Mouse (Mus musculus) embryonic facial prominence, embryonic 15.5 days (tissue): ENCODE data around the gene Oxsm. TPM values are rescaled to one million over a fixed set of nuclear protein-coding genes. Genes with fewer than 3 reads are reported as not detected.

Source experiments
- ATAC-seq: fragments of 200-750 bp; cut with Nextera tagmentation; 2 replicates; pipeline ENCODE4 v1.8.0; 2017; ENCODE audit warnings: low read depth, moderate TSS enrichment; ENCODE audit not compliant: insufficient number of reproducible peaks, low FRiP score, low TSS enrichment
- H3K27ac ChIP-seq: fragments of 300-500 bp; sonication (generic); replicated peaks from 2 replicates; pipeline ENCODE4 v1.5.1; 2015; ENCODE audit warnings: mild to moderate bottlenecking, inconsistent platforms
- H3K27me3 ChIP-seq: fragments of 300-500 bp; sonication (generic); 2 replicates; pipeline ENCODE4 v1.6.1; 2015; ENCODE audit warnings: inconsistent platforms
- H3K36me3 ChIP-seq: fragments of 300-500 bp; sonication (generic); 2 replicates; pipeline ENCODE4 v1.6.1; 2015; ENCODE audit warnings: mild to moderate bottlenecking, inconsistent platforms
- H3K4me1 ChIP-seq: fragments of 300-500 bp; sonication (generic); 2 replicates; pipeline ENCODE4 v1.6.1; 2015; ENCODE audit warnings: inconsistent platforms
- H3K4me2 ChIP-seq: fragments of 300-500 bp; sonication (generic); replicated peaks from 2 replicates; pipeline ENCODE4 v1.6.1; 2015; ENCODE audit warnings: mild to moderate bottlenecking, inconsistent platforms
- H3K4me3 ChIP-seq: fragments of 300-500 bp; sonication (generic); replicated peaks from 2 replicates; pipeline ENCODE4 v1.5.1; 2015; ENCODE audit warnings: mild to moderate bottlenecking, inconsistent platforms
- H3K9ac ChIP-seq: fragments of 300-500 bp; sonication (generic); 2 replicates; pipeline ENCODE4 v1.6.1; 2015; ENCODE audit warnings: inconsistent platforms
- H3K9me3 ChIP-seq: fragments of 300-500 bp; sonication (generic); replicated peaks from 2 replicates; pipeline ENCODE4 v1.6.1; 2016; ENCODE audit warnings: inconsistent platforms
- WGBS: fragments of 180-500 bp; shearing (Covaris S2); methylation state at CpG from one replicate; pipeline ENCODE4 v1.1.7; 2015; 5-methylcytosine and 5-hydroxymethylcytosine counted together
- polyA plus RNA-seq: library from polyadenylated mRNA; unstranded; fragments of >200 nt; fragmentation: Nextera tagmentation; extraction: Ambion mirVana; gene quantifications from 2 replicates; pipeline ENCODE4 v1.2.1, GENCODE M21; 2015

The Oxsm gene
- polyA plus RNA-seq, 1 experiment from 2014 or later, result 2.5 TPM

DNA sequence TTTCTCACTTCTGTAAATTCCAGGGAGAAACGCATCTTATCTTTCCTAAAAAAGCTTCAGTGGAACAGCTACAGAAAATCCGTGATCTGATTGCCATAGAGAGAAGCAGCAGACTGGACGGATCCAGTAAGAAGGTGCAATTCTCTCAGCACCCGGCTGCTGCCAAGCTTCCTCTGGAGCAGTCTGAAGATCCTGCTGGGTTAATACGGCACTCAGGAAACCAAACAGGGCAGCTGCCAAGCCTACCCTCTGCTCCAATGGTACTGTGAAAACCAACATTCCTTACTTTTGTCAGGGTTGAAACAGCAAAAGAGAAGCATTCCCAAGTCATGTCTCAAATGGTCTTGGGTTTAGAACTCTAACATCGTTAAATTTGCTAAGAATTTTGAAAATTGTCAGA lies 10.9 kb upstream of the Oxsm start:
- H3K4me3 ChIP-seq, result no peak overlapping the region
- H3K4me1 ChIP-seq, result no peaks in the 10 kb centered on the region
- H3K27me3 ChIP-seq, result no peaks in the 10 kb centered on the region
- WGBS, result 82% methylated on average over 6 of the region's 6 CpGs
- no peak overlapping the region for H3K27ac ChIP-seq
- peaks cover 27% of the 10 kb centered on the region for H3K36me3 ChIP-seq
- ATAC-seq, result no peak
- H3K9me3 ChIP-seq, result no peaks in the 10 kb centered on the region
- no peak overlapping the region for H3K9ac ChIP-seq
- no peak overlapping the region for H3K4me2 ChIP-seq

DNA sequence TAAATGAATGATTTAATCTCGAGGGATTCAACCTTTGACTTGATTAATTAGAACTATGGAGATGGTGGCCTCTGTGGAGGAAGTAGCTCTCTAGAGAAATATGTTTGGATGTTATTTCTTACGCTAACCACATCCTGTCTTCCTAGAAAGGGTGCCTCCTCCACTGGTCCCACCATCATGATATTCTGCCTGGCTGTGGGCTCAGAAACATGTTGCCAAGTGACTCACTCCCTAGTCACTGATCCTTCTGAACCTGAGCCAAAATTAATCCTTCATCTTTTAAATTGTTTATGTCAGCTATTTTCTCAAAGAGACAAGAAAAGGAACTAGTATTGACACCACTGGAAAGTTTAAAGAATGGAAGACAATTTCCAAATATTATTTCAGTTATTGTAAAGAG lies 6.6 kb upstream of the Oxsm start:
- Histone ChIP-seq H3K4me1 (no peaks in the 10 kb centered on the region), H3K36me3 (peaks cover 33% of the 10 kb centered on the region), H3K4me2 (no peak overlapping the region), H3K27me3 (no peaks in the 10 kb centered on the region), H3K9ac (no peak overlapping the region), H3K27ac (no peak overlapping the region), H3K9me3 (no peaks in the 10 kb centered on the region), H3K4me3 (no peak overlapping the region)
- WGBS, result 81% methylated on average over 2 of the region's 2 CpGs
- ATAC-seq, result no peak

DNA sequence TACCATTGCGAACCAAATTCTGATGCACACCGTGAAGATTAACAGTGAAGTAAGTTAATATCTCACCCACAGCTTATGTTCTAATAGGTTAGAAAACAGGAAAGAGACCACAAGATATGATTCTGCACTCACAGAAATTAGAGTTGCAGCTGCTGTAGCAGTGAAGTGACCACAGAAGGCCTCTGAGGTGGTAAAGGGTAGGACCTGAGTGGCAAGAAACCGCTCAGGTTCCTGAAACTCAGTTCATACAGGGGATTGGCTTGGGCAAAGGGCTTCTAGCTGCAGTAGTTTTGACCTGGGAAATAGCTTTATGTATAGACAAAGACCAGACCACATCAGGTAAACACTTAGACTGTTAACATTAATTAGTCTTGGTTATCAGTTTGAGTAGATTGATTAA lies 6.1 kb upstream of the Oxsm start:
- no peak overlapping the region for H3K4me2 ChIP-seq
- ATAC-seq, result no peak
- WGBS, result 92% methylated on average over 3 of the region's 3 CpGs
- no peak overlapping the region for H3K27ac ChIP-seq
- H3K4me1 ChIP-seq, result no peaks in the 10 kb centered on the region
- H3K27me3 ChIP-seq, result no peaks in the 10 kb centered on the region
- no peak overlapping the region for H3K9ac ChIP-seq
- H3K36me3 ChIP-seq, result peaks cover 32% of the 10 kb centered on the region
- H3K4me3 ChIP-seq, result no peak overlapping the region
- H3K9me3 ChIP-seq, result no peaks in the 10 kb centered on the region

DNA sequence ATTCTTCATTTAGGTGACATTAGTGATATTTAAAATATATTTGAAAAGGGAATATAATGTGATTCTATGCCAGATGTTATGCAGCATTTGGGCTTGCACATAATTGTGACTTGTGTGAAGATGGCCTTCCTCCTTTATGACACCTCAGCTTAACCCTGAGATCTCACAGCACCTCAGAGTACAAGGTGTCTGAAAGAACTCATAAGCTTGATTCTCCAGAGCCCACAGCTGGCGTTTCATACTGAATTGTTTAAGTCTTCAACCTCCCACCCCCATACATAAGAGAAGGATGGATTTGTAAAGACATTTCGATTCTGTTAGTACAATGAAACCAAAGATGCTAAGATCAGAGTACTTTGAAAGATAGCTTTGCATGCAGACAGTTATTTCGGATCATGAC lies 491 bp upstream of the Oxsm start:
- Histone ChIP-seq H3K9me3 (no peaks in the 10 kb centered on the region), H3K27ac (peak overlapping the region; percentile 87; the same call in 1 of the 2 replicates), H3K27me3 (no peaks in the 10 kb centered on the region), H3K4me3 (peak overlapping the region; percentile 81), H3K9ac (peak overlapping the region; percentile 87), H3K36me3 (peaks cover 9% of the 10 kb centered on the region), H3K4me2 (peak overlapping the region; percentile 69), H3K4me1 (peaks cover 12% of the 10 kb centered on the region)
- WGBS, result 63% methylated on average over 3 of the region's 3 CpGs
- ATAC-seq, result no peak

DNA sequence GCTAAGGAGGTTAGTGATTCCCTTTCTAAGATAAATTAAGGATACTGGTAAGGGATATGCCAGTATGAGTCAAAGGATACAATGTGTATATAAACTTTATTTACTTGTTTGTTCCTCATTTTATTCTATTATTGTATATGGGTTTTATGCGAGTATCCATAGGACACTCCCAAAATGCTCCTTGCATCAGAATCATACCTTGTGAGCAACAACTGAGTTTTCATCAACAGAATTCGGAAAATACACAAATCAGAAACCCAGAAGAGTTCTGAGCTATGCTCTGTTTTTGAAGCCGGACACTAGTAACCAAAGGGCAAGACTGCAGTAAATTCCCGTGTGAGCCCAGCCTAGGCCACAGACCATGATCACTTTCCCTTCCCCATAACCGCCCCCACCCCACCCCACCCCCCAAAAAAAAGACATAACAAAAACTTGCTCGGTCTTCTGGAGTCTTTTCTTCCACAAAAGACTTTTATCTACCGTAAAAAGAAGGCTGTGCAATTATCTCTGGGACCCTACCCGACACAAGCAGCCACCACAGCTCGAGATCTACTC lies 928 bp downstream of the Oxsm start:
- no peaks in the 10 kb centered on the region for H3K9me3 ChIP-seq
- H3K4me1 ChIP-seq, result peaks cover 15% of the 10 kb centered on the region
- WGBS, result 14% methylated on average over 9 of the region's 9 CpGs
- no peak overlapping the region for H3K27ac ChIP-seq
- H3K36me3 ChIP-seq, result no peaks in the 10 kb centered on the region
- no peak for ATAC-seq
- H3K4me2 ChIP-seq, result peak overlapping the region; percentile 69
- peak overlapping the region; percentile 81 for H3K4me3 ChIP-seq
- H3K27me3 ChIP-seq, result no peaks in the 10 kb centered on the region
- peak overlapping the region; percentile 87 for H3K9ac ChIP-seq

DNA sequence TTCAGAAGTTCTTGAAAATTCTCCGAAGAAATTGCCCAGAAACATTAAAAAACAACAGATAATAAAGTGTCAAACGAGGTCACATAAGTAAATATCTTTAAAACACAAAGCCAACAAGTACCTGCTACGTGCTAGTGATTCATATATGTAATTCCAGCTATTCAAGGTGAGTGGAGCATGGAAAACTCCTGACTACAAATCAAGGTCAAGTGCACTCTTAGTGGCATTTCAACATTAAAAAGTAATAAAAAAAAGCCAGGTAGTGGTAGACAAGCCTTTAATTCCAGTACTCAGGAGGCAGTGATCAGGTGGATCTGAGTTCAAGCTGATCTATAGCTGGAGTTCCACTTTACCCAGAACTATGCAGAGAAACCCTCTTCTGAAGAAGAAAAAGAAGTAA lies 1.5 kb downstream of the Oxsm start:
- WGBS, result 81% methylated on average over 3 of the region's 3 CpGs
- Histone ChIP-seq H3K9me3 (no peaks in the 10 kb centered on the region), H3K36me3 (no peaks in the 10 kb centered on the region), H3K4me2 (peak overlapping the region; percentile 69), H3K27ac (no peak overlapping the region), H3K9ac (no peak overlapping the region), H3K27me3 (no peaks in the 10 kb centered on the region), H3K4me3 (peak overlapping the region; percentile 81; the same call in 1 of the 2 replicates), H3K4me1 (peaks cover 17% of the 10 kb centered on the region)
- no peak for ATAC-seq

DNA sequence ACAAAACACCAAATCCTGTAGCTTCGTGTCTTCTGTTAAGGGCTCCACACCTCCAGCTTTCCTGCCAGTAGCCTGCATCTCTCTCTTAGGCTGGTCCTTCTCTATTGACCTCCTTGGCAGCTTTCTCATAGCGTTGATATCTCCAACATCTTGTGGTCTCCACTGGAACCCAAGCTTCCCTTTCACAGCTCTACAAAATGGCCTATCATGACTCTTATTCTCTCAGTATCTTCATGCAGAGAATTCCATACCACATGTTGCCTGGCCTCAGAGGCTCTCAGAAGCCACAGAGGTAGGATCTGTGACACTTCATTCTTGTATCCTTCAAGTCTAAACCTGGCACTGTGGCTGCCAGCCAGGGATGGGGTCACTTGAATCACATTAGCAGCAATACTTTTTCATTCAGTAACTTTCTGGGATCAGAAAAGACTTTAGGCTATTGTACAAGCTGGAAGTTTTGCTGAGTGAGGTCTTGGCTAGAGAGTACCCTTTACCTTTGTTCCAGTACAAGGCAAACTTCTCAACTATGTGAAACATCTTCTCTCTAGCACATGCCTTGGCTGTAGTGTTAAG lies 3.2 kb downstream of the Oxsm start:
- no peak overlapping the region for H3K9ac ChIP-seq
- H3K9me3 ChIP-seq, result no peaks in the 10 kb centered on the region
- WGBS, result 87% methylated on average over 2 of the region's 2 CpGs
- H3K36me3 ChIP-seq, result no peaks in the 10 kb centered on the region
- no peak for ATAC-seq
- no peaks in the 10 kb centered on the region for H3K27me3 ChIP-seq
- no peak overlapping the region for H3K4me2 ChIP-seq
- H3K4me1 ChIP-seq, result peaks cover 20% of the 10 kb centered on the region
- H3K4me3 ChIP-seq, result no peak overlapping the region
- no peak overlapping the region for H3K27ac ChIP-seq

DNA sequence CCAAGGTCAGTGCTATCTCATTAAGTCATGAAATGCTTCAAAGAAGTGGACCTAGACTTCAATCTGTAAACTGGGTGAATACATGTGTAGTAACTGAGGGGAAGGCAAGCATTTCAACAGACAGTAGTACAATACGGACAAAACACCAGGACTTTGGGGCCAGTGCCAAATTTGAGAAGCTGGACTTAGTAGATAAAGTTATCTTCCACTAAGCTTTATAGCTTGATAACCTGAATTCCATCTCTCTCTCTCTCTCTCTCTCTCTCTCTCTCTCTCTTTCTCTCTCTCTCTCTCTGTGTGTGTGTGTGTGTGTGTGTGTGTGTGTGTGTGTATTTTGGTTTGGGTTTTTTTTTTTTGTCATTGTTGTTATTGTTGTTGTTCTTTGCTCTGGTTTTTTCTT lies 4.5 kb downstream of the Oxsm start:
- Histone ChIP-seq H3K36me3 (no peaks in the 10 kb centered on the region), H3K27ac (no peak overlapping the region), H3K4me2 (no peak overlapping the region), H3K27me3 (no peaks in the 10 kb centered on the region), H3K4me3 (no peak overlapping the region), H3K9me3 (no peaks in the 10 kb centered on the region), H3K9ac (no peak overlapping the region), H3K4me1 (peaks cover 16% of the 10 kb centered on the region)
- WGBS, result 90% methylated on average over 1 of the region's 1 CpGs
- no peak for ATAC-seq

DNA sequence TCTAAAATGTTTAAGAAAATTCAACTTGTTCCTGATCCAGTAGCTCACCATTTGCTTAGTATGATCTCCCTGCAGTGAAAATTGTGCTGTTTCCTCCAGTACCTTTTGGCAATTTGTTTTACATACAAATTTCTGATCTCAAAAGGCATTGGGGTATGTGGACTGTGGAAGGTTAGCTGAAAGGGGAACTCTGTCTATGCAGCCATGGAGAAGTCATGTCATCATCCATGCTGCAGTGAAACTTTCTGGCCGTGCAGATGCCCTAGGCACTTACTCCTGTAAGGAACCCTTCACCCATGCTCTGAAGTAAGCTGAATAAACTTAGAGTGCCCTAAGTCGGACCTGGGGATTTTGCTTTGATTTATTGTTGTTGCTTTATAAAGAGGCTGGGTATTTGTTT lies 5.2 kb downstream of the Oxsm start:
- H3K4me3 ChIP-seq, result no peak overlapping the region

DNA sequence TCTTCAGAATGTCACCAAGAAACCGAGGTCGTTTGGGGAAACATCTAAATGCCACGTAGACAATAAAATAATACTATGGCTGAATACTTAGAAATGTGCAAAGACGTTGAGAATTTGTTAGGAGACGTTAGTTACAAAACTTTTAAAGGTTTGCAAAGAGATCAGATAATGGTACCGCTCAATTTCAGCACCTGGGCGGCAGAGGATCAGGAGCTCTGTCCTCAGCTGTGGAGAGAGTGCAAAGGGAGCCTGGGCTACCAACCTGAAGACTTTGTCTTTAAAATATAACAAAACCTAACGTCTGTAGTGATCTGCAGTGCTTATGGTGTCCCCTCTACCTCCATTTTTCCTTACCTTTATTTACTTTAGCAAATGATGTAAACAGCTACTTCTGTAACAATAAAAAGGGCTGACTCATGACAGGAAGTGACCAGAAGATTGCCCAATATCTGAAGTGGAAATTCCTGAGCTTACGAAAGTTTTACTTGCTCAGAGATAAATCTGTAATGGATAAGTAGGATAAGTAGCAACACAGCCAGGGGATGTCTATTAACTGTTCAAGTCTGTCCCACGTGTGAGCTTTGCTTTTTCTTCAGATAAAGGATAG lies 5.9 kb downstream of the Oxsm start:
- Histone ChIP-seq H3K27ac (peak overlapping the region; percentile 73; the same call in 1 of the 2 replicates), H3K9ac (peak overlapping the region; percentile 43), H3K27me3 (no peaks in the 10 kb centered on the region), H3K4me3 (peak overlapping the region; percentile 66), H3K4me1 (peaks cover 13% of the 10 kb centered on the region), H3K36me3 (no peaks in the 10 kb centered on the region), H3K4me2 (peak overlapping the region; percentile 66), H3K9me3 (no peaks in the 10 kb centered on the region)
- WGBS, result 17% methylated on average over 10 of the region's 10 CpGs
- ATAC-seq, result no peak

More for the DNA sequence above, 5.2 kb downstream of the Oxsm start:
- Histone ChIP-seq H3K27ac (no peak overlapping the region), H3K36me3 (no peaks in the 10 kb centered on the region), H3K9ac (no peak overlapping the region), H3K9me3 (no peaks in the 10 kb centered on the region), H3K4me2 (no peak overlapping the region), H3K4me1 (peaks cover 13% of the 10 kb centered on the region), H3K27me3 (no peaks in the 10 kb centered on the region)
- ATAC-seq, result no peak
- 52% methylated on average over 2 of the region's 2 CpGs for WGBS

DNA sequence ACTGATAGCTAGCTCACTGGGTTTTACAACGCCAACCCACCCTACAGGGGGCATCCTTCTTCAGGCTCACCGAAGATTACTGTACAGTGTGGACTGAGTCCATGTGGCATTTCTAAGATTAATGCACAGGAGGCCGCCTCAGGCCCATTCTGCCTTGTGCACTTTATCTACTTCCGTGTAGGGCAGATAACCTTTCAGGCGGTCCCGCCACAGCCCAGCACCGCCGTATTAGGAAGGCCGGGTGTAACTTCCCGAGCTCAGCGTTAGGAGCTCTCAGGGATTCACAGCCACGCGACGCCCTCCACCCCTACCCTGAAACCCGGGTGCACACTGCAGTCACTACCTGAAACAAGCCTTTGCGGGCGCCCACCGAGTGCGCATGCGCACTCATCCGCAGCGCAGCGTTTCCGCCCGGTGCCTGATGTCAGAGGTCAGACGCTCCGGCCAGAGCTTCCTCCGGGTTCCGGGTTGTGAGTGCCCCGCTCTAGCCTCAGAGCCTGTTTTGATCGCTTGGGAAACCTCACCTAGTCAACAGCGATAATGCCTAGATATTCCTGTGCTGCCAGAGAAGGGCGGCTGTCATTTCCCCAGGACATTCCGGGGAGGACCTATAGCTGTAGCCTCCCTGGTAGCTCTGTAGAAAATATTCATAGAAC lies 6.5 kb downstream of the Oxsm start:
- Histone ChIP-seq H3K27me3 (no peaks in the 10 kb centered on the region), H3K4me3 (peak overlapping the region; percentile 66), H3K36me3 (no peaks in the 10 kb centered on the region), H3K4me1 (peaks cover 8% of the 10 kb centered on the region), H3K4me2 (peak overlapping the region; percentile 66), H3K27ac (peak overlapping the region; percentile 73; the same call in 1 of the 2 replicates), H3K9ac (peak overlapping the region; percentile 43), H3K9me3 (no peaks in the 10 kb centered on the region)
- 4% methylated on average over 34 of the region's 34 CpGs for WGBS
- ATAC-seq, result peak; percentile 81
